Mouse (Mus musculus): Measurements from ENCODE around the gene Bhmt2. TPM values are rescaled to one million over a fixed set of nuclear protein-coding genes. Genes with fewer than 3 reads are reported as not detected.

The Bhmt2 gene
- polyA plus RNA-seq (2015; fragmentation: Nextera tagmentation; extraction: Ambion mirVana) = not detected in 2 replicates

DNA sequence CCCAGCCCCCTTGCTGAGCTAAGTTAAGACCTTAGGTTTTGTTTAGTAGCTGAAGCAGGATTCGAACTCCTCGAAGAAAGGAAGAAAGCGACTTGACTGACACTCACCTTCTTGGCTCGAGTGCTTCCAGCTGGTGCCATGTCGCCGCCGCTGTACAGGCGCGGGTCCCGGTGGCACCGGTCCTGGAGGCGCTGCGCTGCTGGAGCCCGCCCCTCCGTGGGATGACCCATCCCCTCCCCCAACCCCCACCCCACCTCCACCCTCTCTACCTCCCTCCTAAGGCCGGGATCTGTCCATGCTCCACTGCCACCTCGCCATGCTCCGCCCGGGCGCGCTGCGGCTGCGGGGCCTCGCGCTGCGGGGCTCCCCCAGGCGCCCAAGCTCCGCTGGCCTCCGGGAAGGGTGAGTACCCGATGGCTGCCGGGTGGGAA, at the start of gene Bhmt2, which contains the start of gene Dmgdh:
TSS of gene Bhmt2 (minus strand) at position 172 of the 431 bp plus-strand sequence.
TSS of gene Dmgdh (plus strand) at position 303 of the 431 bp plus-strand sequence.
- no peak for DNase-seq (ENCODE audit: low spot score)

DNA sequence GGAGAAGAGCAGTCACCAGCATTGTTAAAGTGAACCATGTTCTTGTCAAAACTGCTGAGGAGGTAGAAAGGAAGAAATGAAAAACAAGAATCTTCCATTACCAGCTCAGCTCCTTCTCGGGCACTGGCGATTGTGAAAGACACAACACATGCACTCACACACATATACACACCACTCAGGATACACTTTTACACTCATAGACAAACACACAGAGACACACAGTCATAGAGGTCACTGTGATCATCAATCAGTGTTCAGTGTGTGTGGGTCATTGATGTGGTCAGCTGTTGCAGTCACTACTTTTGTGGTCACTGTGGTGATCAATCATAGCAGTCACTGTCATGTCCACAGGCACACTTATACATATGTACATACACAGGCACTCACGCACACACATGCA, 49.4 kb upstream of the Bhmt2 start:
- DNase-seq (ENCODE audit: low spot score) = no peak

DNA sequence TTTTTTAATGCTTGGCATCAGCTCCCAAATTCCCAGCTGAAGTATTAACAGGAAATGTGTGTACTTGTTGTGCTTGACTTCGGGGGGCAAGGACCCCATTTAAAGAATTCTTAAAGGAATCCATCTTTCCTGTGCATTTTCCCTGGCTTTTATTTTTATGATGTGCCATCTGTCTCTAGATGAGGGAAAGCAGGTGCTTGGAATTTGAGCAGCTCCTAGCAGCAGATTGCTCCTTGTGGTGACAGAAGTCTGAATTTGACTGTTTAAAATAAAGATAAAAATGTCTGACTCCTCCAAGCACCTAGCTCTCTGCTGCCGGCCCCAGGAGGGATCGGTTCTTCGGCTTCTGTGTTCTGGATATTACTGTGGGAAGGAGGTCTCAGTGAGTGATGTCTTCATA, 47.8 kb upstream of the Bhmt2 start:
- DNase-seq (ENCODE audit: low spot score) = no peak

DNA sequence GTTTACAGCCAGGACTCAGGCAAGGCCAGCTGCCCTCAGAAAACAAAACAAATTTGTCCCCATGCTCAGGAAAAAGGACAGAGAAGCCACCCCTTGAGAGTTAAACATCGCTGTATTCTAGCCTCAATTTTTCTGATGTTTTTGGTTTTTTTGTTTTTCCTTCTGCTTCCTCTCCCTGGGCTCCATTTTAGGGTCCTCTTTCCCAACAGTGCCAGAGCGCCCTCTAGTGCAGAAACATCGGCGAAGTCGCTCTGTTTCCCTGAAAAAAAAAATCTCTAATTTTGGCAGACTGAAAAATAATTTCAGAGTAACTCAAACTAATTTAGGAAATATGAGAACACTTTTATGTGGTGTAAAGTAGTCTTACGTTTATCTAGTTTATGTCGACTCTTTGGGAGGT, 44.8 kb upstream of the Bhmt2 start:
- DNase-seq (ENCODE audit: low spot score) = peak; percentile 59

DNA sequence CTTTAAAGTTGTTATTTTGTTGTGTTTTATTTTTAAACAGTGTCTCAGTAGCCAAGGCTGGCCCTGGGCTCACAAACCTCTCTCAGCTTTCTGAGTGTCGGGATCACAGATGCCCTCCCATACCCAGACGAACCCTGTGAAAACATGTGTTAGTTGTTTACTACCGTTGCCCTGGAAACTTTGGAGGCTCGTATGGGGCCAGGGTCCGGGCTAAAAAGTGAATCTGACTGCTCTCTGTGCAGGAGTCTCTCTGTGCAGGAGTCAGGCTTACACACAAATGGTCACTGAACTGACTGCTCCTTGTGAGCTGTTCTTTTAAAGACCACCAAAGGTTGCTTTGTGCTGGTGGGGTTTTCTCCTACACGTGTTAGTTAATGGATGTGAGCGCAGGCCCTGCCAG, 43.0 kb upstream of the Bhmt2 start:
- no peak for DNase-seq (ENCODE audit: low spot score)

DNA sequence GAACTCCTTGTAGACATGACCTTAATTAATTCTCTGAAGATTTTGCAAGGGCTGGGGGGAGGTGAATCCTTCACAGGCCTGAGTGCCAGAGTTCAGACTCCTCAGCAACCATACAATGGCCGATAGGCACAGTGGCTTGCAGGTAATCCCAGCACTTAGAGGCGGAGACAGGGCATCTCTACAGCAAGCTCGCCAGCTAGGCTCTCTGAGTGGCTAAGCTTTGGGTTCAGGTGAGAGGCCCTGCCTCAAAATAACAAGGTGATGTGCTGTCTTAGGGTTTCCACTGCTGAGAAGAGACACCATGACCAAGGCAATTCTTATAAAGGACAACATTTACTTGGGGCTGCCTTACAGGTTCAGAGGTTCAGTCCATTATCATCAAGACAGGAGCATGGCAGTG, 39.7 kb upstream of the Bhmt2 start:
- no peak for DNase-seq (ENCODE audit: low spot score)

DNA sequence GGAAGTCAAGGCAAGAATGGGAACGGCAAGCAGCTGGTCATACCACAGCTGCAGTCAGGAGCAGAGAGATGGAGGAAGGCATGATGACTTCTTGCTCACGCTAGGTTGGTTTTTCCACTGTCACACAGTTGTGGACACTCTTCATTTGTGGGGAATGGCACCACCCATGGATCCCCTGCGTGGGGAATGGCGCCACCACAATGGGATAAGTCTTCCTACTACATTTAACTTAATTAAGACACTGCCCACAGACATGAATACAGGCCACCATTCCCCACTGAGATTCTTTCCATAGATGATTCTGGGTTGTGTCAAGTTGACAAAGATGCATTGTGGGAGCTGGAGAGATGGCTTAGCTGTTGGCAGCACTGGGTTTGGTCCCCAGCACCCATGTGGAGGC, 38.3 kb upstream of the Bhmt2 start:
- DNase-seq (ENCODE audit: low spot score) = no peak

DNA sequence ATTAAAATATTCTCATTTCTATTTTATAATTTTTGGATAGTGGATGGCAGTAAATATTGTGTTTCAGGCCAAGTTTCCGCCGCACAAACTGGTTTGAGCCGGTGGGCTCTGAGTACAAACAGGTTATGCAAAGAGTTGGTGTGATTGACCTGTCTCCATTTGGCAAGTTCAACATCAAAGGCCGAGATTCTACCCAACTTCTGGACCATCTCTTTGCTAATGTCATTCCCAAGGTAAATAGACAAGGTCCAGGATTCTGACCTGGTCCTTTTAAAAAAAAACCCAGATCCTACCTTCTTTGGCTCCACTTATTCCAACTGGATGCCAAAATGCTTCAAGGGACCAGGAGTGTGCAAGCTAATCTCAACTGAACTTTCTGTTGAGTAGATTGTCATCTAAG, 37.1 kb upstream of the Bhmt2 start:
- no peak for DNase-seq (ENCODE audit: low spot score)

DNA sequence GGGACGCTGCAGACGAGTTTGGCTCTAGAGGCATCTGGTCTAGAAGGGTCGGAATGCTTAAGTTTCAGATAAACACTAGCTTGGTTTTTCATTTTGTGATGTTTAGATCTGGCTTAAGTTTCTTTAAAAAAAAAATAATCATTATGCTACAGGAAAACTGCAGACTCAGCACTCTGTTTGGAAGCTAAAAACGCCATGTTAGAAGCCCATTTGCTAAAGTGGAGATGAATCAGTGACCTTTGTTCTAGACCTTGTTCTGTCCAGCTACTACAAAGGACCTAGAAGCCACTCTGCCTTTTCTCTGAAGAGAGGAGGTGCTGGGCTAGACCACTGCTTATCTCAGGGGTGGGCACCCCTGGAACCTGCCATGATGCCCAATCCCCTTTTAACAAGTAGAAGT, 36.2 kb upstream of the Bhmt2 start:
- DNase-seq (ENCODE audit: low spot score) = no peak

DNA sequence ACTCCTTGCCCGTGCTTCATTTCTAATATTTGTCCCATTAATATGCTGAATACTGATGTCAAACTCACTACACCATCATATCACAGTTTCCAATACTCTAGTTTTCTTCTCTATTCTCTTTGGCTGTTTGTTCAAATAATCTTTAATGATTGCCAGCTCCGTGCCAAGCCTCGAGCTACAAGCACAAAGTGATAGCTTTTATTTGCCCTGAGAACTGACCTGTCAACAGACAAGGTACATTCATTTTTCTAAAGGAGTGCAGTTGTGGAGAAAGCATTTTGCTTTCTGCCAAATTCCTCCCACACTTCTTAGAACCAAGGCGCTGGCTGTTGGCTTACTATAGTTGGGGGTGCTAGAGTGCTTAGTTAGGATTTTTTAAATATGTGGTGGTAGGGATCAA, 33.2 kb upstream of the Bhmt2 start:
- DNase-seq (ENCODE audit: low spot score) = no peak

DNA sequence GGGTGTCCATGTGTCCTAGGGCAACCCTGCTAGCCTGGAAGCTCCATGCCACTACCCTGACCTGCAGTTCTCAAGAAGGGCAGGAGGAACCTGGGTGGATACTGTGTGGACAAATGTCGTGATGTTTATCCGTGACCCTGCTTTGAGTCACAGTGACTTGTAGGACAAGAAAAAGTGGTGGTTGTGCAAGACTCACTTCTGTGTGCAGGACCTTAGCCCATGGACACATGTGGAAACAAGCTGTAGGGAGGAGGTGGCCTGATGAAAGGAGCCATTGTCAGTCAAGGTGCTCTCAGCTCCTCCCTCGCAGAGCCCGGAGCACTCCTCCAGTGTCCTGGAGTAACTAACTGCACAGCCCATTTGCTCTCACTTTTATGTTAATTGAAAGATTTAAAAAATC, 31.6 kb upstream of the Bhmt2 start:
- DNase-seq (ENCODE audit: low spot score) = no peak

DNA sequence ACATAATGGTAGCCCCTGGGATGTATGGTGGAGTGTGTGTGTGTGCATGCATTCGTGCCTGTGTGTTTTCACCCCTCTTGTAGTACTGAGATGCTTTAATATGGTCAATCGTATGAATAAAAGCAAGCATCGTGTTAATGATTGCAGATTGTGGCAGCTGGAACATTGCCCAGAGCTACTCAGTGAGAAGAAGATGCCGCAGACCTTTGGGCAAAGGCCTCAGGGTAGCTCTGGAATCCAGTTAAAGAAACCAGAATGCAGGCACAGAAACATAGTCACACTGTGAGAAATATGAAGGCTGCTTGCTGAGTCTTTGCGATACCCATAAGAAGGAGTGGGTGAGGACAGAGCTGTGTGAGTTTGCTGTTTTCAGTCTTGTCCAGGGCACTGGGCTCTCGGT, 24.8 kb upstream of the Bhmt2 start:
- DNase-seq (ENCODE audit: low spot score) = no peak

DNA sequence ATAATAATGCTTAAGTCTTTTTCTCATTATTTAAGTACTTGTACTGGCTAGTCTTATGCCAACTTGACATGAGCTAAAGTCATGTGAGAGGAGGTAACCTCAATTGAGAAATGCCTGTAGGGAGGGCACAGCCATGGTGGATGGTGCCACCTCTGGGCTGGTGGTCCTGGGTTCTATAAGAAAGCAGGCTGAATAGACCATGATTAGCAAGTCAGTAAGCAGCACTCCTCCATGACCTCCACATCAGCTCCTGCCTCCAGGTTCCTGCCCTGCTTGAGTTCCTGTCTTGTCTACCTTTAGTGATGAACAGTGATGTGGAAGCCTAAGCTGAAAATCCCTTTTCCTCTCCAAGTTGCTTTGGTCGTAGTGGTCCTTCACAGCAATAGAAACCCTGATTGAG, 16.7 kb upstream of the Bhmt2 start:
- DNase-seq (ENCODE audit: low spot score) = no peak

DNA sequence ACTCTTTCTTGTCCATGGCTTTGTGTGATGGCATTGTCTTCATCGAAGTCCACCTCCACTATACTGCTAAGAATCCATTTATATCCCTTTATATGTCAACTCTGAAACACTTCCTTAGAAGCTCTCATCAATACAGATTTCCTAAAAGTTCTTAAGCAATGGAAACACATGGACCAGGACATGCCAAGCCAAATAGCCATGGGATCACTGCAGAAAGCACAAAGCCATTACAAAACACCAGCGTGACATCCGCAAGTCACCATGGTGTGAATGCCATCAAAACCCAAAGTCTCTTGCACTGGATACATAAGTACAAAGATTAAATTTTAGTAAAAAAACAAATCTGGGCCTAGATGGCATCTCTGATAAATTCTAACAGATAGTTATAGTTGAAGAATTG, 15.5 kb upstream of the Bhmt2 start:
- DNase-seq (ENCODE audit: low spot score) = no peak

DNA sequence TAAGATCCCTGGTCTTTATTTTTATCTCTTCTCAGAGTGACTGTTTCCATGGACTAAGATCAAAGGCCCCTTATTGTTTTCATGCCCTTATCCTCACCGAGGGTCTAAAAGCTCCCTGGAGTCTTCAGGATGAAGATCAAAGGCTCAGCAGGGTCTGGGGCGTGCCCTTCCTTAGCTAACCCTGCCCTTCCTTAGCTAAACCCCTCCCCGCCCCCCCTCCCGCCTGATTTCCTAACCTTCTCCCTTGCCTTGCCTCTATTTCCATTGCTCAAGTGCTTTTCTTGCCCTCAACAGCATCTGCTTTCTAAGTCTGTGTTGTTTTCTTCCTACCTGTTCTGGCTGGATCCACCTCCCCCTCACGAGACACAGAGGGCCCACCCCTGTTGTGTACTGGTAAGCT, 13.2 kb upstream of the Bhmt2 start:
- no peak for DNase-seq (ENCODE audit: low spot score)

DNA sequence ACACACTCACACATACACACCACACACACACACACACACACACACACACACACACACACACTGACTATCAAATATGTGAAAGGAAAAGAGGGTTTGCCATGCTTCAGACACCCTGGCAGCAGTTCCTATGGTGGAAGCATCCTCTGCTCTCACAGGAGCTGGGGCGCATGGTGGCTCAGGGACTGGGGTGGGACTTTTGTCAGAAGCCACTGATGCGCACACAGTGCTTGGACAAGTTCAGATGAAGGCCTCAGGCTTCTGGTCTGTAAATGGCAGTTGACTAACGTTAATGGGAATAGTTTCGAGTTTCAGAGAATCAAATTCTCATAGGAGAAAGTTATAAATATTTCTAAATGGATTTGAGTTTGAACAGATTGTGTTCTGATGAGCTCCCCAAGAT, 11.1 kb upstream of the Bhmt2 start:
- DNase-seq (ENCODE audit: low spot score) = no peak

DNA sequence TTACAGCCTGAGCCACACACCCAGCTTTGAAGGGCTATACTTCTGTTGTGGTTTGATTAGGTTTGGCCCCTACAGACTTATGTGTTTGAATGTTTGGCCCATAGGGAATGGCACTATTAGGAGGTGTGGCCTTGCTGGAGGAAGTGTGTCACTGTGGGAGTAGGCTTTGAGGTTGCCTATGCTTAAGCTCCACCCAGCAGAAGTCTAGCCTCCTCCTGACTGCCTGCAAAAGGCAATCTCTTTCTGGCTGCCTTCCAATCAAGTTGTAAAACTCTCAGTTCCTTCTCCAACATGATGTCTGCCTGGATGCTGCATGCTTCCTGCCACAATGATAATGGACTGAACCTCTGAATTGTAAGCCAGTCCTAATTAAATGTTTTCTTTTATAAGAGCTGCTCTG, 9.2 kb upstream of the Bhmt2 start:
- no peak for DNase-seq (ENCODE audit: low spot score)

DNA sequence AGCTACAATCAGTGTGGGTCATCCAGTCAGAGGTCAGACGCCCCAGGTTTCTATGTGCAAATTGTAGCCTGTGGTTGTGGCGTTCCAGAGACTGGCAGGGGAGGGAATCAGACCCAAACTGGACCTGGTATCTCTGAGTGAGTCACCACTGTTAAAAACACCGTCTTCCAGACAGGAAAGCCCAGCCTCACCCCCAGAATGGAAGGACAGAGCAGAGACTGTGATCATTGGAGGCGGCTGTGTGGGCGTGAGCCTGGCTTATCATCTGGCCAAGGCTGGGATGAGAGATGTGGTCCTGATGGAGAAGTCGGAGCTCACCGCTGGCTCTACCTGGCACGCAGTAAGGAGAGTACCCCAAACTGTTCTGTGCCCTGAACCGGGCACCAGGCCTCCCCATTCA, 2.8 kb upstream of the Bhmt2 start:
- no peak for DNase-seq (ENCODE audit: low spot score)

DNA sequence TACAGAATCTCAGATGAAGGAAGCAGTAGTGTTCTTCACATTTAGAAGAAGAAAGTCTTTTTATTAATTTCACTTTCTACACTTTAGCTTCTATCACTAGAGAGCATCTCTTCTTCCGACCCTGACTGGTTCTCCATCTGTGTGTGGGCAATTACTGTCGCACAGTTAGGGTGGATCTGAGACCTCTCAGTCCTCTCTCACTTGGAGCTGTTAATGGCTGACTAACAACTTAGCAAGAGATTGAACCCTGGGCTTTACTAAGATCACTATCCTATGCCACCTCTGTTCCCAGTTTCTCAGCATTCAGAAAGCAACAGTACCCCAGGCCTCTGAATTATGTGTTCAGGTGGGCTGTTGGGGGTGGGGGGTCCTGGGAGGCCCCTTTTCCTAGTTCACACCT, 806 bp downstream of the Bhmt2 start:
- no peak for DNase-seq (ENCODE audit: low spot score)

DNA sequence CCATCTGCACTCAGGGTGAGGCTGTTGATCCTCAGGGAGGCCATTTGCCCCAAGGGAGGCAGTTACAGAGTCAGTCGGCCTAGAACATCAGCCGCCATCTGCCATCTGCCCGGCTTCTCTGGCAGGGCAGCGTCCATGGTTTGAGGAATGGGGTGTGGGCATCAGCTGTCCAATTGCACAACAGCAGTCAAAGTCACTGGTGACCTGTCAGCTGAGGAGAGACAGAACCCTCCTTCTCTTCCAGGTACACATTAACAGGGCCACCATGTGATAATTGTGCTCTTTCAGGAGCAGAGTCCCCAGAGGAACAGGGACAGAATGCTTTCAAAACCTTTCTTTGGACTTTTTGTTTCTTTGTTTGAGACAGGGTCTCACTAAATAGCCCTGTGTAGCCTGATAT, 1.7 kb downstream of the Bhmt2 start:
- no peak for DNase-seq (ENCODE audit: low spot score)

DNA sequence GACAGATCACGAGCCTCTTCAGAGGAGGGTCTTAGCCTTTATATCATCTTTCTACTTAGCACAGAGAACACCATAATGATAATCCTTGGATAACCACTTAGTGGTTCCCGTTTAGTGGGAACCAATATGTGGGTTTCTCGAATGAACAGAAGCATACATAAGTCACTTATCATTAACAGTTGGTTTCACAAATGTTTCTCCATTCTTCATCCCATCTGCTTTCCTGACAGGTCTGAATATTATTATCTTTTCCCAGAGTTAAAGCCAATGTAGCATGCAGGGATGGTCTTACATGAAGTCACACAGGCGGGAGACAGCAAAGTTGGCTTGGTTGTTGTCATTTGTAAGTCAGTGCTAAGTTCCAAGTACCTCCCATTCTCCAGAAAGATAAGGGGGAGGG, 6.5 kb downstream of the Bhmt2 start:
- no peak for DNase-seq (ENCODE audit: low spot score)

DNA sequence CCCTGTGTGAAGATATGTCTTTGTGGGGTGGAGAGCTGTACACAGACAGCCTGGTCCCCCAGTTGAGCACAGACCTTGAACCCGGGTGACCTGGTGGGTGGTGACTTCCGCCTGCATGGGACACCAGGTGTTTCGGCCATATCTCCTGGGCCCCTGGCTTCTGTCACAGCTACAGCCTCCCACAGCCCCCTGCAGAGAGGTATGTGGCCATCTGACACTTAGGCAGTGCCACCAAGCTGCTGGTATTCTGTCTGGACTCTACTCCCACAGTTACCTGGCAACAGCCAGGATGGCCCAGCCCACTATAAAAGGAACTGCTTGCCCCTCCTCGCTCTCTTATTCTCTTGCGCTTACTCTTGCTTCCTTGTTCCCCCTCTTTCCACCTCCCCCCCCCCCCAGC, 16.2 kb downstream of the Bhmt2 start:
- no peak for DNase-seq (ENCODE audit: low spot score)

DNA sequence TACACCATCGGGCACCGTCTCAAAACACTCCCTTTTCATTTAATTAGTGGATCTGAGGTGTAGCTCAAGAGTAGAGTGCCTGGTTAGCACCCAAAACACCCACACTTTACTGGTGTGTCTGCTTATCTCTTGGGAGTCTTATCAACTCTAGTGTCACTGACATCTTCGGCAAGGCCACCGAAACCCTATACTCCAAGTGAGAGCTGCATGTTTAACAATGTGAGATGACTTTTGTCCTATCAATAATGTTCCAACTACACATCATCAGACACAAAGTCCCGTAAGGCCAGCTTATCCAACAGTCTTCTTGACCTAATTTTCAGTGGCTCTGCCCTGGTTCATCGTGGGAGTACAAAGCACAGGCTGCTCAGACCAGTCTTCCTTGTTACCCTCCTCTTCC, 20.7 kb downstream of the Bhmt2 start:
- no peak for DNase-seq (ENCODE audit: low spot score)

DNA sequence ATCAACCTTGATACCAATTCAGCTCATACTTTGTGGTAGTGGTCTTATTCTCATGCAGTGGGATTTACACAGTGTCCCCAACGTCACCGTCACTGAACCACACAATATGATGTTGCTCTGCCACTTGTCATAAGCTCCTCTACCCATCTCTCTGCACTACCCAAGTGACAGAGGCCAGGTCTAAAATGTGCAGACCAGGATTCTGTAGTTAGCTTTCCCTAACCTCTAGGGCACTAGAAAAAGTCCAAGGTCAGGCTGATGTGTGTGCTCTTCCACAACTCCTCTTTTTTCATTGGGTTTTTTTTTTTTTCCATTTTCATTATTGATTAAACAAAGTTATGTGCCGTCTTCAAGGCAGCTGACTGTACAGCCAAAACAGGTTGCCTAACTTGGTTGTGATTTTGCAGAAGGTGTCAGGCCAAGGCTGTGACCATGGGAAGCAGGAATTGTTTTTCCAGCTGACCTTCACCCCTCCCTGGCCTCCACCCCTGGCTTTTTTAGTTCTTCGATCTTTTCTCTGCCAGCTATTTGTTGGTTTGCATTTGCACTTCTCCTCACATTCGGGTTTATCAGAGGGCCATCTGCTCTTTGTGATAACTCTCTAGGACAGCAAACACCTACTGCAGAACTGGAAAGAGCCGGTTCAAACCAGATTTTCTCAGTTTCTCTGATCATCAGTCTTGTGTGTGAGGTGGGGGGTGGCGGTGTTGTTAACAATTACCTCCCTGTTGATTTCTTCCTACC, 25.5 kb downstream of the Bhmt2 start:
- DNase-seq (ENCODE audit: low spot score) = no peak

All from thymus, postnatal 0 days (tissue).